Mouse (Mus musculus) heart, embryonic 13.5 days (tissue): Measurements from ENCODE around the gene Srp68. TPM values are rescaled to one million over a fixed set of nuclear protein-coding genes. Genes with fewer than 3 reads are reported as not detected.
A peak's percentile ranks its signal among the peaks of the same experiment; 100 is the strongest.

Source experiments
- ATAC-seq: fragments of 200-750 bp; cut with Nextera tagmentation; 2 replicates; pipeline ENCODE4 v1.8.0; 2017; ENCODE audit warnings: moderate TSS enrichment; ENCODE audit not compliant: insufficient number of reproducible peaks, low FRiP score, low TSS enrichment; ENCODE audit errors: extremely low read depth
- H3K27ac ChIP-seq: fragments of 300-500 bp; sonication (generic); replicated peaks from 2 replicates; pipeline ENCODE4 v1.5.1; 2015; ENCODE audit warnings: moderate library complexity, mild to moderate bottlenecking, inconsistent platforms
- H3K27me3 ChIP-seq: fragments of 300-500 bp; sonication (generic); replicated peaks from 2 replicates; pipeline ENCODE4 v1.6.1; 2015; ENCODE audit warnings: mild to moderate bottlenecking, inconsistent platforms
- H3K36me3 ChIP-seq: fragments of 300-500 bp; sonication (generic); 2 replicates; pipeline ENCODE4 v1.6.1; 2015; ENCODE audit warnings: mild to moderate bottlenecking, inconsistent platforms
- H3K4me1 ChIP-seq: fragments of 300-500 bp; sonication (generic); 2 replicates; pipeline ENCODE4 v1.6.1; 2015; ENCODE audit warnings: inconsistent platforms
- H3K4me2 ChIP-seq: fragments of 300-500 bp; sonication (generic); 2 replicates; pipeline ENCODE4 v1.6.1; 2015; ENCODE audit warnings: inconsistent platforms, mild to moderate bottlenecking, moderate library complexity
- H3K4me3 ChIP-seq: fragments of 300-500 bp; sonication (generic); 2 replicates; pipeline ENCODE4 v1.5.1; 2015; ENCODE audit warnings: moderate library complexity, mild to moderate bottlenecking, inconsistent platforms
- H3K9ac ChIP-seq: fragments of 300-500 bp; sonication (generic); 2 replicates; pipeline ENCODE4 v1.6.1; 2015; ENCODE audit warnings: inconsistent platforms, mild to moderate bottlenecking, moderate library complexity
- H3K9me3 ChIP-seq: fragments of 300-500 bp; sonication (generic); 2 replicates; pipeline ENCODE4 v1.6.1; 2016; ENCODE audit warnings: inconsistent platforms
- WGBS: fragments of 180-500 bp; shearing (Covaris S2); methylation state at CpG from one replicate; pipeline ENCODE4 v1.1.7; 2015; ENCODE audit warnings: mixed read lengths; 5-methylcytosine and 5-hydroxymethylcytosine counted together
- polyA plus RNA-seq: library from polyadenylated mRNA; unstranded; fragments of >200 nt; fragmentation: Nextera tagmentation; extraction: Ambion mirVana; gene quantifications from 2 replicates; pipeline ENCODE4 v1.2.1, GENCODE M21; 2015

Srp68 gene
- polyA plus RNA-seq, 1 experiment from 2014 or later, result 63.6 TPM

DNA sequence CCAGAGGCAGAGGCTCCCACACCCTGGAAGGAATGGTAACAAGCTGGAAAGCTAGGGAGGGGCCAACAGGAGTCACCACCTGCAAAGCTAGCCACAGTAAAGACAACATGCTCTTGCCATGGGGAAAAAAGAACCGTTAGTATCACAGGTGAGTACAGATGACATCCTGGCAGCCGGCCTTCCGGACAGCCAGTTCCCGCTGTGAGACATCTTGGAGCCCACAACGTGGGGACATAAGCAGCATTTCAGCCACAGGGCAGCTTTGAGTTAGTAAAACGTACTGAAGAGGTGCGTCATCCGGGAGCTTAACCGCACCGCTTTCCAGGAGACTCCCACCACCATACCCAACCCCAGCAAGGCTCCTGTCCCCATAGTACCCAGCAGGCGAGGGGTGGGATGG, 24.2 kb upstream of the Srp68 start:
- H3K27ac ChIP-seq, result no peak overlapping the region
- H3K9ac ChIP-seq, result no peak overlapping the region
- WGBS, result 83% methylated on average over 11 of the region's 11 CpGs
- no peaks in the 10 kb centered on the region for H3K4me1 ChIP-seq
- peaks cover 82% of the 10 kb centered on the region for H3K36me3 ChIP-seq
- no peak for ATAC-seq
- H3K27me3 ChIP-seq, result no peaks in the 10 kb centered on the region
- no peak overlapping the region for H3K4me2 ChIP-seq
- no peak overlapping the region for H3K4me3 ChIP-seq
- no peaks in the 10 kb centered on the region for H3K9me3 ChIP-seq

- peaks cover 82% of the 10 kb centered on the region for H3K36me3 ChIP-seq
- 52% methylated on average over 3 of the region's 3 CpGs for WGBS
Observed at GRCm38 (mm10) chr11:116297017-116297416, 23.0 kb upstream of the Srp68 start.

DNA sequence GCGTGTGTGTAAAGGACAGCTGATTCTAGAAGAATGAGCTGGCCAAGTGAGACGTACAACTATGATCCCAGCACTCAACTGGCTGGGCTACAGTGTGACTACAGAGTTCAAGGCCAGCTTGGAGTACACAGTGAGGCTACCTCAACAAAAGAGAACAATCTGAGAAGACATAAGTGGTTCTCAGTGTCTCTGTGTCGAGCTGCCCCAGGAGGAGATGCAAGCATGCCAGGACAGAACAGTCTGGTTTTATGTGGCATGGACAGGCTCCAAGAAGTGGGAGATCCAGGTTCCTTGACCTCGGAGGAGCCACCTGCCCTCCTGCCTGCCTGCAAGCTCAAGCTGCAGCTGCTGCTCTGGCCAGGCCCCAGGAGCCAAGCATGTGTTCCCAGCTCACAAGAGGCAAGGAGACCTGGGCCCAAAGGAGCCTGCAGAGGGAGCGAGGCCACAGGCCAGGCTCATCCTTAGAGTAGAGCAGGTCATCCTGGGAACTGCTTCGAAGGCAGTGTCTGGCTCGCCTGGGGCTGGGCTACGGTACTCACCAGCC, 22.2 kb upstream of the Srp68 start:
- H3K4me1 ChIP-seq, result peaks cover under 1% of the 10 kb centered on the region; the same call in 1 of the 2 replicates
- ATAC-seq, result no peak
- peaks cover 80% of the 10 kb centered on the region for H3K36me3 ChIP-seq
- no peak overlapping the region for H3K4me3 ChIP-seq
- no peak overlapping the region for H3K4me2 ChIP-seq
- no peaks in the 10 kb centered on the region for H3K9me3 ChIP-seq
- no peak overlapping the region for H3K27ac ChIP-seq
- WGBS, result 87% methylated on average over 8 of the region's 8 CpGs
- H3K27me3 ChIP-seq, result no peaks in the 10 kb centered on the region
- no peak overlapping the region for H3K9ac ChIP-seq

More at GRCm38 (mm10) chr11:116297017-116297416, 23.0 kb upstream of the Srp68 start:
- no peak for ATAC-seq
- Histone ChIP-seq H3K27ac (no peak overlapping the region), H3K9me3 (no peaks in the 10 kb centered on the region), H3K4me2 (no peak overlapping the region), H3K4me3 (no peak overlapping the region), H3K27me3 (no peaks in the 10 kb centered on the region), H3K9ac (peak overlapping the region; percentile 19; the same call in 1 of the 2 replicates), H3K4me1 (no peaks in the 10 kb centered on the region)

- H3K9me3 ChIP-seq, result no peaks in the 10 kb centered on the region
- H3K4me2 ChIP-seq, result no peak overlapping the region
- no peak overlapping the region for H3K9ac ChIP-seq
- ATAC-seq, result no peak
- H3K36me3 ChIP-seq, result peaks cover 80% of the 10 kb centered on the region
- WGBS, result 32% methylated on average over 5 of the region's 5 CpGs
- H3K27me3 ChIP-seq, result no peaks in the 10 kb centered on the region
- no peak overlapping the region for H3K27ac ChIP-seq
- no peak overlapping the region for H3K4me3 ChIP-seq
- peaks cover 12% of the 10 kb centered on the region for H3K4me1 ChIP-seq
Observed at GRCm38 (mm10) chr11:116294319-116294718, 20.3 kb upstream of the Srp68 start.

GRCm38 (mm10) chr11:116293538-116294137, 19.6 kb upstream of the Srp68 start:
- Histone ChIP-seq H3K27ac (no peak overlapping the region), H3K27me3 (no peaks in the 10 kb centered on the region), H3K9me3 (no peaks in the 10 kb centered on the region), H3K4me1 (peaks cover 12% of the 10 kb centered on the region), H3K9ac (no peak overlapping the region), H3K4me2 (no peak overlapping the region), H3K4me3 (no peak overlapping the region), H3K36me3 (peaks cover 80% of the 10 kb centered on the region)
- WGBS, result 82% methylated on average over 12 of the region's 12 CpGs
- ATAC-seq, result no peak

DNA sequence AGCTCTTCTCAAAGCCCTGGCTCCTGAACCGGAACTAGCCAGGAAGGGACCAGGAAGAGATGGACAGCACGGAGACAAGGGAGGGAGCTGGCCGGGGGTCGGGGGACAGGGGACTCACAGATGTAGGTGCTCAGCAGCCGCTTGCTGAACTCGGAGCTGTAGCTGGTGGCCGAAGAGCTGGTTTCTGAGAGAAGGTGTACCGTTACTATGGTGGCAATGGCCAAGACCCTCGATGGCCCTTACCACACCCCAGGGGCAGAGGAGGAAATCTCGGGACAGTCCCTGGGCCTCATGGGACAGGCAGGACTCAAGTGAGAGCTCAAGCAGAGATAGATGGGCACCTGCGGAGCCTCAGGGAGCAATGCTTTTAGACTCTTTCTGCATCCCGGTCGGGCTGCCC, 18.4 kb upstream of the Srp68 start:
- ATAC-seq, result no peak
- H3K9me3 ChIP-seq, result no peaks in the 10 kb centered on the region
- no peak overlapping the region for H3K4me3 ChIP-seq
- H3K4me1 ChIP-seq, result peaks cover 18% of the 10 kb centered on the region
- no peak overlapping the region for H3K27ac ChIP-seq
- H3K36me3 ChIP-seq, result peaks cover 91% of the 10 kb centered on the region
- WGBS, result 84% methylated on average over 13 of the region's 13 CpGs
- no peaks in the 10 kb centered on the region for H3K27me3 ChIP-seq
- H3K4me2 ChIP-seq, result no peak overlapping the region
- no peak overlapping the region for H3K9ac ChIP-seq

DNA sequence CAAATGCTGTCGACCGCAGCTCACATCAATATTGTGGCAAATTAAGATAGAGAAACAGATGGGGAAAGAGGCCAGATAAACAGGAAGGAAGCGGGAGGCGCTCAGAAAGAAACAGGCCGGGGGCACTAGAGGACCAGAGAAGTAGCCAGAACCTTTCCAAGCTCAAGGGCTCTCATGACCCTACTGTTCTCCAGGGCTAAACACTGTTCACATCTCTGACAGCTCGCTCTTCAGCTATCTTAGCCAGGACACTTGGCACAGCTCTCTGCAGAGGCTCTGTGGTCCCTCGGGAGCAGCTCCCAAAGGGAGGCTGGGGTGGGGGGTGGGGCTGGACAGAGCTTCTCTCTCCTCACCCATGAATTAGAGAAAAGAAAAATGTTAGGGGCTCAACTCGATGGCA, 16.5 kb upstream of the Srp68 start:
- Histone ChIP-seq H3K4me3 (no peak overlapping the region), H3K27ac (no peak overlapping the region), H3K36me3 (peaks cover 73% of the 10 kb centered on the region), H3K4me2 (no peak overlapping the region), H3K4me1 (peaks cover 18% of the 10 kb centered on the region), H3K27me3 (peaks cover 9% of the 10 kb centered on the region), H3K9ac (no peak overlapping the region; the same call in 1 of the 2 replicates), H3K9me3 (no peaks in the 10 kb centered on the region)
- ATAC-seq, result no peak
- 53% methylated on average over 8 of the region's 8 CpGs for whole genome bisulfite sequencing

GRCm38 (mm10) chr11:116287351-116287750, 13.3 kb upstream of the Srp68 start:
- peaks cover 41% of the 10 kb centered on the region for H3K27me3 ChIP-seq
- WGBS, result 68% methylated on average over 5 of the region's 5 CpGs
- H3K9ac ChIP-seq, result no peak overlapping the region
- peaks cover 48% of the 10 kb centered on the region for H3K36me3 ChIP-seq
- no peak overlapping the region for H3K27ac ChIP-seq
- H3K4me2 ChIP-seq, result no peak overlapping the region
- no peak overlapping the region for H3K4me3 ChIP-seq
- no peaks in the 10 kb centered on the region for H3K9me3 ChIP-seq
- H3K4me1 ChIP-seq, result peaks cover 27% of the 10 kb centered on the region
- no peak for ATAC-seq

GRCm38 (mm10) chr11:116285770-116286191, 11.8 kb upstream of the Srp68 start:
- peaks cover 56% of the 10 kb centered on the region for H3K27me3 ChIP-seq
- no peaks in the 10 kb centered on the region for H3K9me3 ChIP-seq
- H3K4me1 ChIP-seq, result peaks cover 37% of the 10 kb centered on the region
- H3K27ac ChIP-seq, result no peak overlapping the region
- no peak overlapping the region for H3K4me3 ChIP-seq
- no peak for ATAC-seq
- no peak overlapping the region for H3K9ac ChIP-seq
- H3K4me2 ChIP-seq, result no peak overlapping the region
- H3K36me3 ChIP-seq, result peaks cover 34% of the 10 kb centered on the region
- WGBS, result 62% methylated on average over 7 of the region's 7 CpGs

DNA sequence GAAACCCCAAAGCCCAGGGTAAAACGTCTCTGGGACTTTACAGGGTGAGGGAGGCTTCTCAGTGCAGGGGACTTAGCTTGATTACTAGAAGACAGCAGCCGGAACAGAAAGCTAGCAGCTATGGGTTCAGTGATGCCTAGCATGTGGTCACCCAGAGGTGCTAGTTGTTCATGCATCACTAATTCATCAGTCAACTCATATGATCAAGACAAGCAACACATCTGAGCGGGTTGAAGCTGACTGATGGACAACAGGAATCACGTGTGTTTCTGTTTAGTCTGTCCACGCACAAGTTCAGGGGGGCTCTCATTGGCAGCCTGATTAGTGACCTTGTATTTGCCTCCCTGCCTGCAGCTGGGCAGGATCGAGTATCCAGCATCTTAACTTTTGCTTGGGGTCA, 10.0 kb upstream of the Srp68 start:
- 55% methylated on average over 6 of the region's 6 CpGs for WGBS
- peaks cover 31% of the 10 kb centered on the region for H3K4me1 ChIP-seq
- H3K27ac ChIP-seq, result no peak overlapping the region
- H3K9ac ChIP-seq, result no peak overlapping the region
- H3K36me3 ChIP-seq, result peaks cover 16% of the 10 kb centered on the region
- no peak overlapping the region for H3K4me3 ChIP-seq
- ATAC-seq, result no peak
- H3K9me3 ChIP-seq, result no peaks in the 10 kb centered on the region
- peaks cover 69% of the 10 kb centered on the region for H3K27me3 ChIP-seq
- H3K4me2 ChIP-seq, result no peak overlapping the region

DNA sequence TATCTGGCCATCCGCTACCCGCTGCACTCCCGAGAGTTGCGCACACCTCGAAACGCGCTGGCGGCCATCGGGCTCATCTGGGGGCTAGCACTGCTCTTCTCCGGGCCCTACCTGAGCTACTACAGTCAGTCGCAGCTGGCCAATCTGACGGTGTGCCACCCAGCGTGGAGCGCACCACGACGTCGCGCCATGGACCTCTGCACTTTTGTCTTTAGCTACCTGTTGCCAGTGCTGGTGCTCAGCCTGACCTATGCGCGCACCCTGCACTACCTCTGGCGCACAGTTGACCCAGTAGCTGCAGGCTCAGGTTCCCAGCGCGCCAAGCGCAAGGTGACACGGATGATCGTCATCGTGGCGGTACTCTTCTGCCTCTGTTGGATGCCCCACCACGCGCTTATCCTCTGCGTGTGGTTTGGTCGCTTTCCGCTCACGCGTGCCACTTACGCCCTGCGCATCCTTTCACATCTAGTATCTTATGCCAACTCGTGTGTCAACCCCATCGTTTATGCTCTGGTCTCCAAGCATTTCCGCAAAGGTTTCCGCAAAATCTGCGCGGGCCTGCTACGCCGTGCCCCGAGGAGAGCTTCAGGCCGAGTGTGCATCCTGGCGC, 9.0 kb upstream of the Srp68 start:
- Histone ChIP-seq H3K4me2 (no peak overlapping the region), H3K9ac (peak overlapping the region; percentile 5; the same call in 1 of the 2 replicates), H3K27ac (no peak overlapping the region), H3K9me3 (no peaks in the 10 kb centered on the region), H3K4me1 (peaks cover 25% of the 10 kb centered on the region), H3K4me3 (peak overlapping the region; percentile 10; the same call in 1 of the 2 replicates), H3K27me3 (peaks cover 69% of the 10 kb centered on the region), H3K36me3 (peaks cover 7% of the 10 kb centered on the region)
- WGBS, result 13% methylated on average over 48 of the region's 48 CpGs
- ATAC-seq, result no peak

DNA sequence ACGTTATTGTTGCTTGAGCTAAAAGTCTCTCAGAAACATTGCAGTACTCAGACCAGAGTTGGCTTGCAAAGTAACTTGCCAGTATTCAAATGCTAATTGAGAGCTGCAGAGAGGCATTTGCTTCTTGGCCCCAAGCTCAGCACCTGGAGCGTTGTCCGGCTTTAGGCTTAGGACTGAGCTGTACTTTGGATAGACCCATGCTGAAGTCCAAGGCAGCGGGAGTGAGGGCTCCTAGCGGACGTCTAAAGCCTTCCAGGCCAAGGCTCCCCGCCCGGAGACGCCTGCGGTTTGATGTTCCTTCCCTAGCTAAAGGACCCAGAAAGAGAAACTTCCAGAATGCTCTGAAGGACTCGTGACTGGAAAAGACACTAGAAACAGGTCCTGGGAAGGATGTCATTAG, 8.1 kb upstream of the Srp68 start:
- peak overlapping the region; percentile 46 for H3K4me3 ChIP-seq
- WGBS, result 1% methylated on average over 11 of the region's 11 CpGs

More for the DNA sequence above, 8.1 kb upstream of the Srp68 start:
- H3K4me1 ChIP-seq, result peaks cover 25% of the 10 kb centered on the region
- H3K4me2 ChIP-seq, result peak overlapping the region; percentile 68
- ATAC-seq, result no peak
- no peak overlapping the region for H3K9ac ChIP-seq
- no peak overlapping the region for H3K27ac ChIP-seq
- H3K9me3 ChIP-seq, result no peaks in the 10 kb centered on the region
- H3K36me3 ChIP-seq, result no peaks in the 10 kb centered on the region
- peaks cover 73% of the 10 kb centered on the region for H3K27me3 ChIP-seq
